Mouse (Mus musculus): ENCODE data around the gene Olfr1386. TPM values are rescaled to one million over a fixed set of nuclear protein-coding genes. Genes with fewer than 3 reads are reported as not detected.

Olfr1386 gene
- polyA plus RNA-seq (2012; ENCODE audit: low replicate concordance) = not detected in 2 replicates

DNA sequence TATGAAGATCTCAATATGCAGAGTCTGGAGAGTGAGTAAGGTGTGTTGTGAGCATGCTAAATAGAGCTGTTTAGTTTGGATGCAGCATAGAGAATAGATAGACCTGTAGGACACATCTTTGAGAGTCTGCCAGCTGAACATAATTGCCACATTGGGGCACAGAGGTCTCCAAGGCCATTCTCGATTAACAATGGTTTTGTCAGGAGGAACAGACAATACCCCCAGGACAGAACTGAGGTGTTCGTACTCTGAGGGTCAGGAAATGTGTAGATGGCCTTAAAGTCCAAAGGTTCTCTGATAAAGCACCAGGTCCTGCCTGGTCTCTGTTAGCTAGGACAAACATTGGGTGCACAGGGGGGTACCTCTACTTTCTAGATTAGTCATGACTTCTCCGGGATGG is at the start of gene Olfr1386:
Gene Olfr1386, plus strand, starts transcription at position 301 of the 400 bp plus-strand sequence.

DNA sequence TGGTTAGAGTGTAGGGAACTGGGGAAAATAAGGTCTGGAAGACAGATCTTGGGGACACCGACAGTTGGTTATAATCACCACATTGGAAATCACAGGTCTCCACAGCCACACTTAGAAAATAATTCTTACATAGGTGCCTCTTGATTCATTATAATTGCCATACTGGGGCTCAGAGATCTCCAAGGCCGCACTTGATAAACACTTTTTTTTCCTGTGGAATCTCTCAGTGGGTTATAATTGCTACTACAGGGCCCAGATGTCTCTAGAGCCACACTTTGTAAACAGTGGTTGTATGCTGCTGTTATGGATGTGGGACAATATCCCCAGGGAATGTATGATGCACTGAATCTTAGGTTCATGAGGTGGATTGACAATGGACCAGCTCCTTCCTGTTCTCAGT is 42.1 kb upstream of the Olfr1386 start, which contains the start of gene Olfr1389:
Gene Olfr1389, plus strand, starts transcription at position 301 of the 400 bp plus-strand sequence.

DNA sequence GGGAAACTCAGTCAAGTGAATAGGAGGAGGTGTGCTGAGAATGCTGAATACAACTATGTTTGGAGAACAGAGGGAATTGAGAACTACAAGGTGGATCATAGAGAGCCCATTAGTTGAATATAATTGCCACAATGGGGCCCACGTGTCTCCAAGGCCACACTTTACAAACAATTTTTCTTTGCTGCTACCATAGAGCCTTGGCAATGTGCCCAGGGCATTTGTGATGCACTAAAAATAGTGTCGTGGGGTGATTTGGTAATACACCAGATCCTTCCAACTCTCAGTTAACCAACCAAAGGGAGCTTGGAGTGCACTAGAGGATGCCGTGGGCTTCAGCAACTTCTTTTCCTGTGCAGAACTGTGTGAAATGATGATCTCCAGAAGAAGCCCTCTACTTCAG is 28.4 kb upstream of the Olfr1386 start, which contains the start of gene Olfr1388:
Gene Olfr1388, plus strand, starts transcription at position 214 of the 400 bp plus-strand sequence.

DNA sequence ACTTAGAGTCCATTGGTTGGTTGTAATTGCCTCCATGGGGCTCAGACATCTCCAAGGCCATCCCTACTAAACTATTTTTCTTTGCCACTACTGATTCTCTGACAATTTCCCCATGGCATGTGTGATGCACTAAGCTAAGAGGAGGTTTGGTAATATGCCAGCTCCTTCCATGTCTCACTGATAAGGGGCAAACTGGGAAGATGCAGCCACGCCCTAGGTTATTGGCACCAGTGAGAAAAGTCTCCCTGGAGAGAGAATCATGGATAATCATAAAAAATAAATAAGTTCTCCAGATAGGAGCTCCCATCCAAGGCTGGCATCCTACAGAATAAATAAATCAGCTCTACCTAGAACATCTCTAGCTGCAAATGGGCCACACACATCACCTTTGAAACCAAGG is 9.8 kb upstream of the Olfr1386 start, which contains the start of gene Olfr1387:
Gene Olfr1387, plus strand, starts transcription at position 301 of the 400 bp plus-strand sequence.

DNA sequence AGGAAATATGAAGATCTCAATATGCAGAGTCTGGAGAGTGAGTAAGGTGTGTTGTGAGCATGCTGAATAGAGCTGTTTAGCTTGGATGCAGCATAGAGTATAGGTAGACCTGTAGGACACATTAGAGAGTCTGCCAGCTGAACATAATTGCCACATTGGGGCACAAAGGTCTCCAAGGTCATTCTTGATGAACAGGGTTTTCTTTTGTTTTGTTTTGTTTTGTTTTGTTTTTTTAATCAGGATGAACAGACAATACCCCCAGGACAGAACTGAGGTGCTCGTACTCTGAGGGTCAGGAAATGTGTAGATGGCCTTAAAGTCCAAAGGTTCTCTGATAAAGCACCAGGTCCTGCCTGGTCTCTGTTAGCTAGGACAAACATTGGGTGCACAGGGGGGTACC is 23.9 kb downstream of the Olfr1386 start, which contains the start of gene Olfr1385:
Gene Olfr1385, plus strand, starts transcription at position 301 of the 400 bp plus-strand sequence.

DNA sequence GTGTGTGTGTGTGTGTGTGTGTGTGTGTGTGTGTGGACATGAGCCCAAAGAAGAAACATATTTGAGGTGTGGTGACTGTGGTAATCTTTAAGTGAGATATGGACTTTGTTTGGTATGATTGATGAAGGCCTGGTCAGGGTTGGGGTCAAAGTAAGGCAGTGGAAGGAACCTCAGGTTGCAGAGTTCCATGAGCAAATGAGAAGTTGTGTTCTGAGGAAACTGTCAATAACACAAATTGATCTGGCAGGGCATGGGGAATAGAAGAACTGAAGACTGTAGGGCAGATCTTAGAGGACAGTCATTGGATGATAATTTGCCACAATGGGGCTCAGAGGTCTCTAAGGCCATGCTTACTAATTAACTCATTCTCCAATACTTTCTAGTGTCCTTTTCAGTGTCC is 54.5 kb downstream of the Olfr1386 start, which contains the start of gene Olfr1383:
Gene Olfr1383, plus strand, starts transcription at position 301 of the 400 bp plus-strand sequence.

Other genes starting within 250 kb of the Olfr1386 start
- gene Mgat1, start 220.9 kb upstream of the Olfr1386 start, polyA plus RNA-seq (2012; ENCODE audit: low replicate concordance) = 202 and 412 TPM in 2 replicates
- gene Olfr1393, start 186.7 kb upstream of the Olfr1386 start, polyA plus RNA-seq (2012; ENCODE audit: low replicate concordance) = not detected in 2 replicates
- gene Olfr1392, start 179.8 kb upstream of the Olfr1386 start, polyA plus RNA-seq (2012; ENCODE audit: low replicate concordance) = 0.03 TPM in 1 of 2 replicates, not detected in the other
- gene Olfr10, start 160.3 kb upstream of the Olfr1386 start, polyA plus RNA-seq (2012; ENCODE audit: low replicate concordance) = 0.04 TPM in 1 of 2 replicates, not detected in the other
- gene Olfr1391, start 142.3 kb upstream of the Olfr1386 start, polyA plus RNA-seq (2012; ENCODE audit: low replicate concordance) = not detected in 2 replicates
- not detected in 2 replicates for gene Olfr1390, start 129.9 kb upstream of the Olfr1386 start, polyA plus RNA-seq (2012; ENCODE audit: low replicate concordance)
- gene Olfr1389, start 42.0 kb upstream of the Olfr1386 start, polyA plus RNA-seq (2012; ENCODE audit: low replicate concordance) = not detected in 2 replicates
- gene Olfr1388, start 28.4 kb upstream of the Olfr1386 start, polyA plus RNA-seq (2012; ENCODE audit: low replicate concordance) = not detected in 2 replicates
- gene Olfr1387, start 9.7 kb upstream of the Olfr1386 start, polyA plus RNA-seq (2012; ENCODE audit: low replicate concordance) = not detected in 2 replicates
- not detected in 2 replicates for gene Olfr1385, start 24.0 kb downstream of the Olfr1386 start, polyA plus RNA-seq (2012; ENCODE audit: low replicate concordance)
- gene Olfr1384, start 41.7 kb downstream of the Olfr1386 start, polyA plus RNA-seq (2012; ENCODE audit: low replicate concordance) = not detected in 2 replicates
- gene Olfr1383, start 54.6 kb downstream of the Olfr1386 start, polyA plus RNA-seq (2012; ENCODE audit: low replicate concordance) = not detected in 2 replicates
- not detected in 2 replicates for gene Olfr1382, start 63.2 kb downstream of the Olfr1386 start, polyA plus RNA-seq (2012; ENCODE audit: low replicate concordance)
- gene Olfr1381, start 78.4 kb downstream of the Olfr1386 start, polyA plus RNA-seq (2012; ENCODE audit: low replicate concordance) = not detected in 2 replicates
- gene Olfr1380, start 91.8 kb downstream of the Olfr1386 start, polyA plus RNA-seq (2012; ENCODE audit: low replicate concordance) = not detected in 2 replicates
- gene Flt4, start 144.2 kb downstream of the Olfr1386 start, polyA plus RNA-seq (2012; ENCODE audit: low replicate concordance) = 0.18 and 1.1 TPM in 2 replicates
- not detected in 2 replicates for gene Scgb3a1, start 198.6 kb downstream of the Olfr1386 start, polyA plus RNA-seq (2012; ENCODE audit: low replicate concordance)
- gene Cnot6, start 247.7 kb downstream of the Olfr1386 start, polyA plus RNA-seq (2012; ENCODE audit: low replicate concordance) = 14.2 and 28.8 TPM in 2 replicates

Measured in hematopoietic multipotent progenitor cell, adult 10-12 weeks (in vitro differentiated cells).